Mouse (Mus musculus) heart, embryonic 12.5 days (tissue): ENCODE results near the gene Aatk. TPM values are rescaled to one million over a fixed set of nuclear protein-coding genes. Genes with fewer than 3 reads are reported as not detected.

Experiments
- ATAC-seq: fragments of 200-750 bp; cut with Nextera tagmentation; 2 replicates; pipeline ENCODE4 v1.8.0; 2017; ENCODE audit warnings: moderate TSS enrichment, moderate library complexity; ENCODE audit not compliant: insufficient number of reproducible peaks, low FRiP score
- H3K27ac ChIP-seq: fragments of 300-500 bp; sonication (generic); 2 replicates; pipeline ENCODE4 v1.5.1; 2016; ENCODE audit warnings: mild to moderate bottlenecking, moderate library complexity; ENCODE audit not compliant: poor library complexity, severe bottlenecking
- H3K27me3 ChIP-seq: fragments of 300-500 bp; sonication (generic); replicated peaks from 2 replicates; pipeline ENCODE4 v1.6.1; 2016; ENCODE audit warnings: mild to moderate bottlenecking, moderate library complexity
- H3K36me3 ChIP-seq: fragments of 300-500 bp; sonication (generic); 2 replicates; pipeline ENCODE4 v1.6.1; 2016; ENCODE audit warnings: mild to moderate bottlenecking, moderate library complexity
- H3K4me1 ChIP-seq: fragments of 300-500 bp; sonication (generic); replicated peaks from 2 replicates; pipeline ENCODE4 v1.6.1; 2016; ENCODE audit warnings: mild to moderate bottlenecking
- H3K4me2 ChIP-seq: fragments of 300-500 bp; sonication (generic); 2 replicates; pipeline ENCODE4 v1.6.1; 2016; ENCODE audit warnings: mild to moderate bottlenecking, moderate library complexity
- H3K4me3 ChIP-seq: fragments of 300-500 bp; sonication (generic); 2 replicates; pipeline ENCODE4 v1.5.1; 2016; ENCODE audit warnings: mild to moderate bottlenecking
- H3K9ac ChIP-seq: fragments of 300-500 bp; sonication (generic); 2 replicates; pipeline ENCODE4 v1.6.1; 2016; ENCODE audit warnings: mild to moderate bottlenecking, moderate library complexity
- H3K9me3 ChIP-seq: fragments of 300-500 bp; sonication (generic); replicated peaks from 2 replicates; pipeline ENCODE4 v1.6.1; 2016; ENCODE audit warnings: mild to moderate bottlenecking, moderate library complexity
- WGBS: fragments of 180-500 bp; shearing (Covaris S2); methylation state at CpG from one replicate; pipeline ENCODE4 v1.1.7; 2016; 5-methylcytosine and 5-hydroxymethylcytosine counted together
- polyA plus RNA-seq: library from polyadenylated mRNA; unstranded; fragments of >200 nt; fragmentation: Nextera tagmentation; extraction: Ambion mirVana; gene quantifications from 2 replicates; pipeline ENCODE4 v1.2.1, GENCODE M21; 2016

Aatk gene
- polyA plus RNA-seq, 1 experiment from 2014 or later, result 0.92 TPM

- Histone ChIP-seq H3K9ac (no peak overlapping the region), H3K4me3 (no peak overlapping the region), H3K36me3 (no peaks in the 10 kb centered on the region), H3K4me1 (peaks cover 17% of the 10 kb centered on the region), H3K27me3 (no peaks in the 10 kb centered on the region; the same call in 1 of the 2 replicates), H3K4me2 (no peak overlapping the region), H3K9me3 (no peaks in the 10 kb centered on the region), H3K27ac (no peak overlapping the region)
- 86% methylated on average over 16 of the region's 16 CpGs for WGBS
- ATAC-seq, result no peak
Observed at GRCm38 (mm10) chr11:120021367-120021766, 25.6 kb downstream of the Aatk start.

DNA sequence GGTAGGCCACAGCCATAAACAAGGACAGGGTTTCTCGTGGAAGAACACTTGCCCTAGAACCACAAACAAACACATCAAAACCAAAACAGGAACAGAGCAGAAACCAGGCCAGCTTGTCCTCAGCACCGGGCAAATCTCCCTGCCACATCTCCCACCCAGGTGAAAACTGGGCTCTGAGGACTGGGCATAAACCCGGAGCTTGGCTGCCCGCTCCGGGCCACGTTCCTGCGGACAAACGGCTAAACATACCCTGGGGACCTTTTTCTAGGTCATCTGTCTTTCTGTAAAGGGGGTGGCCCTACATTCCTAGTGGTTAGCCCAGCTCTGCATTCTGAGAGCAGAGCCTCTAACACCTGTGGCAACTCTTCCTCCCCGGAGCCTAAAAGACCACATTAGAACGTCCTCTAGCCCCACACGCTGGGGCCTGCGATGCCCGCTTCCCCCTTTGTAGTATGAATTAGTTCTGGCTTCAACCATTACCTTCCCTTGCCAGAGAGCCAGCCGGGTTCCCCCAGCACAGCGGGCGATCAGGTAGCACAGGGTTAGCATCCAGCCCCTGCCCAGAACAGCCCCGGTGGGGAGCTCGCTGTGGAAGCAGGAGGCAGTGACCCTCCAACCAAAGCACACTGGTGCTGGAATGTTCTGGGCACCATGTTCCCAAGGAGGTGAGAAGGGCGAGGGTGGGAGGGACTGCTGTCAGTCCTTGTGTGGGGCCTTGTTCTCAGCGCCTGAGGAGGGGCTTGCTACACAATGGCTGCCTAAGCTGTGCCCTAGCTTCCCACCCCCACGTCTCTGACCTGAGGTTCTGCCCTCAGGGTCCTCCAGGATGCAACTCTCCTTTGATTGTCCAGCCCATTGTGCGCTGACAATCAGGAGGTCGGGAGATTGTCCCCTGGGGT lies 27.2 kb downstream of the Aatk start:
- Histone ChIP-seq H3K4me2 (no peak overlapping the region), H3K4me1 (peaks cover 26% of the 10 kb centered on the region), H3K9me3 (no peaks in the 10 kb centered on the region), H3K9ac (no peak overlapping the region), H3K4me3 (no peak overlapping the region), H3K27ac (no peak overlapping the region), H3K27me3 (no peaks in the 10 kb centered on the region; the same call in 1 of the 2 replicates), H3K36me3 (no peaks in the 10 kb centered on the region)
- 66% methylated on average over 23 of the region's 23 CpGs for whole genome bisulfite sequencing
- ATAC-seq, result no peak

DNA sequence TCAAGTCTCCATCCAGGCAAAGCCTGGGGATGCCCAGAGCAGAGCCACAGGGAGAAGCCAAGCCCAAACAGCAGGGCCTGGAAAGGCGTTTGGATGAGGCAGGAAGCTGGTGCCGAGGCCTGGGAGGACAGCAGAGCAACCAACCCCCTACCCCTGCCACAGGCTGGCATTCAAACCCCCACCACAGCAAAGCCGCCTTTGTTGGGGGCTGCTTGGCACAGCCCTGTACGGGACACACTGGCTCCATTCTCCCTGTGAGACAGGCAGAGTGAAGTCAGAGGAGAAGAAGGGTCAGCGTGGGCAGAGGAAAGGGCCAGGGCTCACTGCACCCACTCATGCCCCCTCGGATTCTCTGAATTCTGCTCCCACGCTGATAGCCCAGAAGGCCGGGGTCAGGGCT lies 30.0 kb downstream of the Aatk start:
- Histone ChIP-seq H3K27ac (no peak overlapping the region), H3K9me3 (no peaks in the 10 kb centered on the region), H3K4me1 (peaks cover 42% of the 10 kb centered on the region), H3K9ac (no peak overlapping the region), H3K27me3 (no peaks in the 10 kb centered on the region), H3K36me3 (no peaks in the 10 kb centered on the region), H3K4me3 (no peak overlapping the region), H3K4me2 (no peak overlapping the region)
- 80% methylated on average over 8 of the region's 8 CpGs for WGBS
- ATAC-seq, result no peak

DNA sequence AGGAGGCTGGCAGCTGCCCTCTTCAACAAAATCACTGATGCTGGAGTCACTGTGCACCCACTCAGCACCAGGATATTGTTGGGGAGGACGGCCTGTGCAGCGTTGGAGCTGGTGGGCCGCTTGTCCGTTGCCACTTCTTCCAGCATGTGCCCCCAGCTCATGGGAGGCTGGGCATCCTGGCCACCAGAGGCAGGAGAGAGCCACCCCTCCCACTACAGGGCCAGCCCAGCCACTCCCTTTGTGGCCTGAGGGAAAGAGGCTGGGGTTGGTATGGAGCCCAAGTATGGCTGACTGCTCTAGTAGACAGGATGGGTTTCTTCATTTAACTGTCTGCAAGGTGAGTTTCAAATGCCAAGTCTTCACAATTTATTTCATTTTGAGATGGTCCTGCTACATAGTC lies 32.2 kb downstream of the Aatk start:
- H3K9me3 ChIP-seq, result no peaks in the 10 kb centered on the region
- 90% methylated on average over 4 of the region's 4 CpGs for WGBS
- no peak overlapping the region for H3K4me2 ChIP-seq
- H3K36me3 ChIP-seq, result no peaks in the 10 kb centered on the region
- H3K4me1 ChIP-seq, result peaks cover 40% of the 10 kb centered on the region
- no peak overlapping the region for H3K4me3 ChIP-seq
- ATAC-seq, result no peak
- H3K27ac ChIP-seq, result no peak overlapping the region
- peaks cover 19% of the 10 kb centered on the region for H3K27me3 ChIP-seq
- no peak overlapping the region for H3K9ac ChIP-seq

GRCm38 (mm10) chr11:120013174-120013711 lies 33.7 kb downstream of the Aatk start:
- peaks cover 39% of the 10 kb centered on the region for H3K4me1 ChIP-seq
- peak overlapping the region; percentile 78 for H3K4me2 ChIP-seq

GRCm38 (mm10) chr11:120012702-120013101 lies 34.3 kb downstream of the Aatk start:
- Histone ChIP-seq H3K27me3 (peaks cover 23% of the 10 kb centered on the region), H3K4me3 (no peak overlapping the region), H3K9me3 (no peaks in the 10 kb centered on the region), H3K9ac (no peak overlapping the region), H3K4me1 (peaks cover 34% of the 10 kb centered on the region), H3K36me3 (no peaks in the 10 kb centered on the region), H3K4me2 (peak overlapping the region; percentile 78), H3K27ac (no peak overlapping the region)
- 74% methylated on average over 13 of the region's 13 CpGs for WGBS
- no peak for ATAC-seq

More at GRCm38 (mm10) chr11:120013174-120013711, 33.7 kb downstream of the Aatk start:
- Histone ChIP-seq H3K36me3 (no peaks in the 10 kb centered on the region), H3K4me3 (peak overlapping the region; percentile 40), H3K27me3 (peaks cover 23% of the 10 kb centered on the region), H3K9ac (peak overlapping the region; percentile 58; the same call in 1 of the 2 replicates), H3K27ac (no peak overlapping the region), H3K9me3 (no peaks in the 10 kb centered on the region)
- WGBS, result 6% methylated on average over 21 of the region's 21 CpGs
- ATAC-seq, result peak; percentile 23; the same call in 1 of the 2 replicates

- Histone ChIP-seq H3K27me3 (peaks cover 23% of the 10 kb centered on the region), H3K9me3 (no peaks in the 10 kb centered on the region), H3K36me3 (no peaks in the 10 kb centered on the region), H3K4me2 (peak overlapping the region; percentile 60), H3K4me1 (peaks cover 32% of the 10 kb centered on the region), H3K27ac (no peak overlapping the region), H3K4me3 (peak overlapping the region; percentile 26), H3K9ac (peak overlapping the region; percentile 16; the same call in 1 of the 2 replicates)
- ATAC-seq, result 0 out of 2 replicates have a peak, but pooled peaks have one; percentile 15
- 29% methylated on average over 43 of the region's 43 CpGs for WGBS
Observed at GRCm38 (mm10) chr11:120011761-120012560, 35.0 kb downstream of the Aatk start.

GRCm38 (mm10) chr11:120011114-120011760 lies 35.7 kb downstream of the Aatk start:
- H3K9ac ChIP-seq, result no peak overlapping the region
- H3K4me3 ChIP-seq, result no peak overlapping the region
- peak overlapping the region; percentile 60 for H3K4me2 ChIP-seq
- H3K36me3 ChIP-seq, result no peaks in the 10 kb centered on the region
- WGBS, result 68% methylated on average over 11 of the region's 11 CpGs
- no peak overlapping the region for H3K27ac ChIP-seq
- H3K27me3 ChIP-seq, result peaks cover 23% of the 10 kb centered on the region
- ATAC-seq, result no peak
- peaks cover 32% of the 10 kb centered on the region for H3K4me1 ChIP-seq
- H3K9me3 ChIP-seq, result no peaks in the 10 kb centered on the region

DNA sequence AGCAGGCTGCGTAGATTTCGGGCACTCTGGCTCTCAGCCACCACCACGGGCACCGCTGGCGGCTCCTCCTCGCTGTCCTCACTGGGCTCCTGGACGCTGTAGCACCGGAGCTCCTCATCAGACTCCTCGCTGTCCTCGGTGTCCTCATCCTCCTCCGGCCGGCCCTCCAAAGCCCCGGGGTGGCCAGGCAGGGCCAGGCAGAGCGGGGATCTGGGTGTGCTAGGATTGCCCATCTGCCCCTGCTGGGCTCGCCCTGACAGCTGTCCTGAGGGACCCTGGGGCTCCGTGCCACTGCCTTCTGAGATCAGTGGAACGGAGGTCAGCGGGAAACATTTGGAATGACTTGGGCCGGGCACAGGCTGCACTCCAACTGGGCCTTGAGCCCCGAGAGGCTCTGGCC lies 37.0 kb downstream of the Aatk start:
- H3K27me3 ChIP-seq, result peaks cover 23% of the 10 kb centered on the region
- H3K9me3 ChIP-seq, result no peaks in the 10 kb centered on the region
- no peak overlapping the region for H3K4me3 ChIP-seq
- no peak overlapping the region for H3K4me2 ChIP-seq
- no peak overlapping the region for H3K9ac ChIP-seq
- 83% methylated on average over 20 of the region's 20 CpGs for WGBS
- H3K4me1 ChIP-seq, result peaks cover 24% of the 10 kb centered on the region
- H3K36me3 ChIP-seq, result peaks cover 4% of the 10 kb centered on the region; the same call in 1 of the 2 replicates
- no peak for ATAC-seq
- H3K27ac ChIP-seq, result no peak overlapping the region

GRCm38 (mm10) chr11:120008956-120009355 lies 38.0 kb downstream of the Aatk start:
- Histone ChIP-seq H3K9ac (no peak overlapping the region), H3K27ac (no peak overlapping the region), H3K9me3 (no peaks in the 10 kb centered on the region), H3K4me2 (no peak overlapping the region), H3K4me3 (no peak overlapping the region), H3K36me3 (peaks cover 4% of the 10 kb centered on the region; the same call in 1 of the 2 replicates), H3K4me1 (peaks cover 19% of the 10 kb centered on the region), H3K27me3 (peaks cover 23% of the 10 kb centered on the region)
- WGBS, result 88% methylated on average over 8 of the region's 8 CpGs
- no peak for ATAC-seq
